In genomic region chr16:34972471-34972870, GRCm38 (mm10) we compare ENCODE assay signal across 26 mouse cellular contexts. TPM values are rescaled to one million over a fixed set of nuclear protein-coding genes. Genes with fewer than 3 reads are reported as not detected.
DNase-seq lines count a peak whose midpoint lies in the region; ATAC-seq lines count a peak whose summit lies in the region.
"Had no signal": no experiment of that assay in that cellular context is flagged by ENCODE, and none has a peak within 500 bp of the region (broad histone marks: within the 10 kb centered on the region; RNA-seq: fewer than 3 reads in every experiment).

No protein-coding gene starts in this region.

- peaks cover 5% of the 10 kb centered on the region; the same call in 1 of the 2 replicates for H3K4me1 ChIP-seq in embryonic facial prominence, embryonic 11.5 days (ENCODE audit: control insufficient read depth, insufficient read depth, low read length)
- H3K4me1 ChIP-seq: forebrain, embryonic 15.5 days; heart, embryonic 12.5 days; liver, embryonic 15.5 days had no signal

- H3K4me2 ChIP-seq in embryonic facial prominence, embryonic 11.5 days (ENCODE audit: low read depth, low read length), result no peak overlapping the region
- H3K4me2 ChIP-seq: forebrain, embryonic 15.5 days; heart, embryonic 12.5 days; limb, embryonic 13.5 days; liver, embryonic 15.5 days; stomach, embryonic 15.5 days had no signal

- H3K36me3 ChIP-seq in embryonic facial prominence, embryonic 11.5 days (replicated peaks; ENCODE audit: control insufficient read depth, insufficient read depth, low read depth, low read length), result no peaks in the 10 kb centered on the region
- H3K36me3 ChIP-seq: forebrain, embryonic 15.5 days; heart, embryonic 12.5 days; hindbrain, embryonic 10.5 days; limb, embryonic 13.5 days; liver, embryonic 15.5 days; stomach, embryonic 15.5 days had no signal

- H3K27me3 ChIP-seq in embryonic facial prominence, embryonic 11.5 days (ENCODE audit: control insufficient read depth, insufficient read depth, low read length), result no peaks in the 10 kb centered on the region
- H3K27me3 ChIP-seq: forebrain, embryonic 15.5 days; liver, embryonic 15.5 days; stomach, embryonic 15.5 days had no signal

- DNase-seq in adrenal gland, postnatal 10 days, result peak; percentile 64
- no peak for DNase-seq in adrenal gland, postnatal 25 days
- DNase-seq in kidney, postnatal 36 days, result peak; percentile 42 to 47
- no peak for DNase-seq in kidney, postnatal 10 days
- peak; percentile 67 for DNase-seq in embryonic facial prominence, embryonic 11.5 days (ENCODE audit: low spot score)
- no peak for DNase-seq in urinary bladder, postnatal 36 days (ENCODE audit: low spot score in 2 of 2)
- no peak for DNase-seq in spleen, postnatal 4 days (ENCODE audit: low spot score in 2 of 2)
- DNase-seq: cerebellum, adult 18-20 months; cerebellum, postnatal 25 days; gastrocnemius, postnatal 14 days; heart, adult 11 months; heart, postnatal 10 days; kidney, adult 11 months; thymus, adult 2 months; thymus, postnatal 4 days had no signal

- H3K9me3 ChIP-seq in embryonic facial prominence, embryonic 11.5 days (replicated peaks; ENCODE audit: control insufficient read depth, low read length), result no peaks in the 10 kb centered on the region
- H3K9me3 ChIP-seq: forebrain, embryonic 15.5 days; heart, embryonic 12.5 days; hindbrain, embryonic 10.5 days; limb, embryonic 13.5 days; liver, embryonic 15.5 days; midbrain, embryonic 10.5 days; stomach, embryonic 15.5 days had no signal

- ATAC-seq in embryonic facial prominence, embryonic 11.5 days (replicated peaks; ENCODE audit: insufficient number of reproducible peaks, low FRiP score, low TSS enrichment, low read depth), result no peak
- ATAC-seq: CD4-positive, CD25-positive, alpha-beta regulatory T cell, adult 4 months; forebrain, embryonic 15.5 days; hindbrain, embryonic 16.5 days; lung, postnatal 0 days; midbrain, embryonic 16.5 days had no signal

- H3K4me3 ChIP-seq in embryonic facial prominence, embryonic 11.5 days (ENCODE audit: low read depth, low read length), result no peak overlapping the region
- H3K4me3 ChIP-seq: forebrain, embryonic 15.5 days; heart, embryonic 12.5 days; hindbrain, embryonic 10.5 days; limb, embryonic 13.5 days; liver, embryonic 15.5 days; midbrain, embryonic 10.5 days; stomach, embryonic 15.5 days had no signal

- H3K9ac ChIP-seq in embryonic facial prominence, embryonic 11.5 days (replicated peaks; ENCODE audit: low read length), result no peak overlapping the region
- H3K9ac ChIP-seq: forebrain, embryonic 15.5 days; heart, embryonic 12.5 days; limb, embryonic 13.5 days; liver, embryonic 15.5 days; stomach, embryonic 15.5 days had no signal

- WGBS in embryonic facial prominence, embryonic 11.5 days, result 61% methylated on average over 12 of the region's 12 CpGs

- H3K27ac ChIP-seq in embryonic facial prominence, embryonic 11.5 days (replicated peaks; ENCODE audit: low read depth, low read length), result no peak overlapping the region
- H3K27ac ChIP-seq: forebrain, embryonic 15.5 days; hindbrain, embryonic 10.5 days; limb, embryonic 13.5 days; liver, embryonic 15.5 days; midbrain, embryonic 10.5 days; stomach, embryonic 15.5 days had no signal

RNA-seq across cellular contexts. Expression of gene Hacd2, which starts 49.8 kb away (rescaled TPM):
- total RNA-seq in adrenal gland, postnatal 10 days (2021), result 10 to 100 TPM; 33.2 to 50.3 TPM
- total RNA-seq in adrenal gland, postnatal 25 days (2021), result 35.4 and 40.2 TPM in 2 replicates
- 24.7 and 25.2 TPM in 2 replicates for polyA plus RNA-seq in embryonic facial prominence, embryonic 11.5 days (2014; fragmentation: Nextera tagmentation; extraction: Ambion mirVana)

Comparison
In these comparisons a context has a peak if more than half of its experiments do, and no peak if none do; other contexts are left out.
1. DNase-seq: peak in adrenal gland, postnatal 10 days (single experiment), kidney, postnatal 36 days (2 of 2) and embryonic facial prominence, embryonic 11.5 days (single experiment); none in adrenal gland, postnatal 25 days (single experiment), kidney, postnatal 10 days (single experiment), urinary bladder, postnatal 36 days (0 of 2) and spleen, postnatal 4 days (0 of 2).